Mouse (Mus musculus) ES-E14 (cell line): ENCODE results near the gene Coasy.

ENCODE experiments used
- CHD2 ChIP-seq: IDR thresholded peaks from 2 replicates; pipeline ENCODE4 v1.6.1; 2014; ENCODE audit warnings: mild to moderate bottlenecking, low read depth, low read length, inconsistent platforms
- HCFC1 ChIP-seq: IDR thresholded peaks from 2 replicates; pipeline ENCODE4 v1.6.1; 2012; ENCODE audit warnings: low read length, inconsistent platforms, borderline replicate concordance; ENCODE audit not compliant: insufficient read depth
- MAFK ChIP-seq: IDR thresholded peaks from 2 replicates; pipeline ENCODE4 v1.6.1; 2014; ENCODE audit warnings: mild to moderate bottlenecking, low read depth, low read length, inconsistent platforms; ENCODE audit not compliant: insufficient read depth
- ZC3H11A ChIP-seq: IDR thresholded peaks from 2 replicates; pipeline ENCODE4 v1.6.1; 2012; ENCODE audit warnings: low read depth, mild to moderate bottlenecking, inconsistent platforms, low read length, borderline replicate concordance
- ZNF384 ChIP-seq: IDR thresholded peaks from 2 replicates; pipeline ENCODE4 v1.6.1; 2012; ENCODE audit warnings: low read depth, low read length, inconsistent platforms

- TF ChIP-seq MAFK: no peak
- no peak for TF ChIP-seq CHD2
- TF ChIP-seq ZNF384: no peak
- no peak for TF ChIP-seq HCFC1
- TF ChIP-seq ZC3H11A: no peak
Observed at GRCm38 (mm10) chr11:101047502-101047901, 34.9 kb upstream of the Coasy start.
